ENCODE assay signal across 12 mouse cellular contexts in the genomic region with DNA sequence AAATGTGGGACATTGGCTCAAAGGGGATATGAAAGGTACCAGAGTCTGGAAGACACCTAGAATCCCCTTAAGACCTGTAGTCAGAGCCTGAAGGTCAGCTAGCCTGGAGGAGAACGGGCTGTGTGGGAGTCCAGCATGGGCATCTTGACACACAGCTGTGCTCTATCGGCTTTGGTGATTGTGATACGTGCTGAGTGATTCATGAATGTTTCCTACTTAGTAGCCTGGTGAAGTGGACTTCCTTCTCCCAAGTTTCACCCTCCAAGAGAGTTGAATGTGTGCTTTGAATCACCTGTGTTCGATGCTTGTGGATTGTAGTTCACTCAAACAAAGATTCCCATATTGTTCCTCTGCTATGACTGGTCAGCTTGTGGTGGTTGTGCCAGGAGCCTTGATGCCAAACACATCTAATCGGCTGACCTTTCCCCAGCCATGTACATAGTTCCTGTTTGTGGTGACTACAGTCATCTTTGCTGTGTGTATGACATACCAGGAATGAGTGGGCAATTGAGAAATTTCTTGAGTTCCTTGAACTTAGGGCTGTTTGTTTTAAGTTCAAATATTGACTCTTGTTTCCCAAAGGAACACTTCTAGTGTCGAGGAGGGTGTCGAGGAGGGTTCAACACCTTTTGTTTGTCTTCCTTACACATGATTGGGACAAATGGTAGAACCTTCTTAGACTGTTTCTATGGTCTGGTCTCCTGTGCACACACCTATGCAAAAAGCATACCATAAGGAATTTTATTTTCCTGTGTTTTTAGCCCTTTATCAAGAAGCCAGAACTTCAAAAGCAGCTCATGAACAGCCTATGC.
DNase-seq lines count a peak whose midpoint lies in the region; ATAC-seq lines count a peak whose summit lies in the region.
"Had no signal": no experiment of that assay in that cellular context is flagged by ENCODE, and none has a peak within 500 bp of the region (broad histone marks: within the 10 kb centered on the region; RNA-seq: fewer than 3 reads in every experiment).

No protein-coding gene starts in this region.

- peak; percentile 12 for DNase-seq in CD4-positive, CD25-positive, alpha-beta regulatory T cell, adult 2 months (ENCODE audit: low read depth, low spot score)
- peak; percentile 10 for DNase-seq in 3134 (ENCODE audit: extremely low read depth, insufficient read length, low spot score)
- peak; percentile 29 for DNase-seq in induced T-regulatory cell, adult 2 months (ENCODE audit: low read depth)
- no peak for DNase-seq in thymus, postnatal 36 days
- no peak for DNase-seq in cerebellum, adult 11-12 months
- no peak for DNase-seq in layer of hippocampus, adult 8-10 months (ENCODE audit: low spot score in 2 of 2)
- DNase-seq: gastrocnemius, postnatal 36 days; kidney, adult 11 months; liver, embryonic 13.5 days; retina, postnatal 1 day had no signal

- no peak for ATAC-seq in CD4-positive, CD25-positive, alpha-beta regulatory T cell, adult 4 months
- ATAC-seq in megakaryocyte, adult 5-6 weeks (ENCODE audit: poor library complexity, severe bottlenecking): peak; percentile 73

Comparison
In these comparisons a context has a peak if more than half of its experiments do, and no peak if none do; other contexts are left out.
1. DNase-seq: peak in CD4-positive, CD25-positive, alpha-beta regulatory T cell, adult 2 months (single experiment), 3134 (single experiment) and induced T-regulatory cell, adult 2 months (single experiment); none in thymus, postnatal 36 days (0 of 2), cerebellum, adult 11-12 months (single experiment) and layer of hippocampus, adult 8-10 months (0 of 2).